In genomic region chr5:149183721-149184103, GRCm38 (mm10) we compare ENCODE assay signal across 8 mouse cellular contexts. TPM values are rescaled to one million over a fixed set of nuclear protein-coding genes. Genes with fewer than 3 reads are reported as not detected.
DNase-seq lines count a peak whose midpoint lies in the region; ATAC-seq and TF ChIP-seq lines count a peak whose summit lies in the region.

No protein-coding gene starts in this region.

- H3K79me3 ChIP-seq in C2C12 (ENCODE audit: low read depth): peaks cover 39% of the 10 kb centered on the region

- peaks cover 21% of the 10 kb centered on the region for H3K36me3 ChIP-seq in C2C12 (ENCODE audit: control insufficient read depth, insufficient read depth)
- no peaks in the 10 kb centered on the region for H3K36me3 ChIP-seq in forebrain, embryonic 11.5 days (ENCODE audit: control insufficient read depth, insufficient read depth, low read length)
- peaks cover 2% of the 10 kb centered on the region for H3K36me3 ChIP-seq in liver, embryonic 14.5 days (replicated peaks; ENCODE audit: control insufficient read depth, insufficient read depth, low read depth)

- H3K79me2 ChIP-seq in C2C12 (ENCODE audit: control insufficient read depth, insufficient read depth): peaks cover 53% of the 10 kb centered on the region

- WGBS in forebrain, embryonic 11.5 days: 0% methylated on average over 13 of the region's 13 CpGs
- WGBS in liver, embryonic 14.5 days (ENCODE audit: insufficient replicate concordance): 1% methylated on average over 13 of the region's 13 CpGs

- peaks cover 6% of the 10 kb centered on the region for H3K4me1 ChIP-seq in forebrain, embryonic 11.5 days (replicated peaks; ENCODE audit: control insufficient read depth, insufficient read depth, low read length)
- peaks cover 14 to 16% of the 10 kb centered on the region in 2 experiments for H3K4me1 ChIP-seq in liver, embryonic 14.5 days (replicated peaks; ENCODE audit: control insufficient read depth in 2 of 2, insufficient read depth in 2 of 2, low read length in 1 of 2)

- peak overlapping the region; percentile 100 for H3K27ac ChIP-seq in gastrocnemius, adult 2 months
- H3K27ac ChIP-seq in forebrain, embryonic 11.5 days (ENCODE audit: low read depth, low read length): peak overlapping the region; percentile 94
- peak overlapping the region; percentile 97 for H3K27ac ChIP-seq in liver, embryonic 14.5 days

- H3K4me2 ChIP-seq in forebrain, embryonic 11.5 days (ENCODE audit: low read depth, low read length, severe bottlenecking): peak overlapping the region; percentile 65
- H3K4me2 ChIP-seq in liver, embryonic 14.5 days (ENCODE audit: low read depth): peak overlapping the region; percentile 79

- DNase-seq in gastrocnemius, adult 2 months: no peak
- DNase-seq in gastrocnemius, postnatal 10 days: no peak
- no peak for DNase-seq in forebrain, embryonic 11.5 days (ENCODE audit: low spot score)
- peak in 2 of 3 experiments; percentile 57 to 63 for DNase-seq in liver, embryonic 14.5 days (ENCODE audit: low read depth in 3 of 3, low spot score in 3 of 3)
- DNase-seq in telencephalon, adult 2 months (ENCODE audit: low read depth, low spot score): peak; percentile 38
- DNase-seq in frontal cortex, postnatal 10 days (ENCODE audit: low spot score in 2 of 2): no peak
- no peak for DNase-seq in cerebellum, adult 9-11 months

- H3K9ac ChIP-seq in forebrain, embryonic 11.5 days (ENCODE audit: low read length): peak overlapping the region; percentile 93
- H3K9ac ChIP-seq in liver, embryonic 14.5 days (replicated peaks): peak overlapping the region; percentile 98

- peak overlapping the region; percentile 90 for H3K4me3 ChIP-seq in gastrocnemius, adult 2 months
- peak overlapping the region; percentile 52 for H3K4me3 ChIP-seq in C2C12 (ENCODE audit: insufficient read depth, poor library complexity, severe bottlenecking)
- peak overlapping the region; percentile 79 for H3K4me3 ChIP-seq in forebrain, embryonic 11.5 days (ENCODE audit: low read depth, low read length)
- peak overlapping the region; percentile 84 to 99 for H3K4me3 ChIP-seq in liver, embryonic 14.5 days (ENCODE audit: insufficient read depth in 1 of 2, low read depth in 2 of 2, low read length in 2 of 2)

- no peak for TF ChIP-seq EP300 in liver, embryonic 14.5 days (IDR thresholded peaks at IDR 0.05; ENCODE audit: low read depth)

- ATAC-seq in forebrain, embryonic 11.5 days (replicated peaks; ENCODE audit: low FRiP score): no peak
- peak; percentile 53 for ATAC-seq in liver, embryonic 14.5 days (ENCODE audit: insufficient read depth)

- H3ac ChIP-seq in C2C12 (ENCODE audit: control insufficient read depth, insufficient read length, low read depth): peak overlapping the region; percentile 79

- H3K9me3 ChIP-seq in forebrain, embryonic 11.5 days (ENCODE audit: control insufficient read depth, low read length): no peaks in the 10 kb centered on the region
- no peaks in the 10 kb centered on the region for H3K9me3 ChIP-seq in liver, embryonic 14.5 days (ENCODE audit: control insufficient read depth, low read length)

- intact Hi-C loops in gastrocnemius, adult 2 months (cut with DNase I): loop anchor here (1.0 to 2.0 kb wide), 3 partner anchors 31 to 133 kb away; no protein-coding TSS in a partner anchor

- no peaks in the 10 kb centered on the region for H3K27me3 ChIP-seq in C2C12 (ENCODE audit: control insufficient read depth, insufficient read depth, insufficient read length)
- no peaks in the 10 kb centered on the region for H3K27me3 ChIP-seq in forebrain, embryonic 11.5 days (ENCODE audit: control insufficient read depth, insufficient read depth, low read length)
- H3K27me3 ChIP-seq in liver, embryonic 14.5 days (ENCODE audit: control insufficient read depth, insufficient read depth, low read length): no peaks in the 10 kb centered on the region

- TF ChIP-seq CTCF in gastrocnemius, adult 2 months (IDR thresholded peaks at IDR 0.05): no peak
- TF ChIP-seq CTCF in C2C12 (IDR thresholded peaks at IDR 0.05; ENCODE audit: control insufficient read depth, insufficient read depth, insufficient read length): no peak
- TF ChIP-seq CTCF in liver, embryonic 14.5 days (IDR thresholded peaks at IDR 0.05; ENCODE audit: low read depth): no peak

TF ChIP-seq in C2C12, 6 proteins besides CTCF, POLR2A, EP300 and RAD21:
- TF ChIP-seq MAX (IDR thresholded peaks at IDR 0.05) (no peak), USF1 (IDR thresholded peaks at IDR 0.05; ENCODE audit: low read depth) (peak; percentile 62)

RNA-seq across cellular contexts. Expression of gene Uspl1, which starts 0.4 kb away (rescaled TPM):
- total RNA-seq in gastrocnemius, adult 2 months (2021): 10 to 100 TPM; 29.8 to 32.6 TPM
- total RNA-seq in gastrocnemius, postnatal 10 days (2021): 10 to 100 TPM; 22.7 to 25.9 TPM
- 17.8 TPM for polyA plus RNA-seq in C2C12 (2012; fragmentation: generic; extraction: Trizol)
- 71.2 and 74.9 TPM in 2 replicates for polyA plus RNA-seq in forebrain, embryonic 11.5 days (2014; fragmentation: Nextera tagmentation; extraction: Ambion mirVana)
- 6.8 and 8.9 TPM in 2 replicates for polyA plus RNA-seq in liver, embryonic 14.5 days (2012; rRNA removed)
- polyA plus RNA-seq in liver, embryonic 14.5 days (2014; fragmentation: Nextera tagmentation; extraction: Ambion mirVana): 18.6 and 22.8 TPM in 2 replicates

RNA-seq across cellular contexts. Expression of gene Hmgb1, which starts 0.6 kb away (rescaled TPM):
- total RNA-seq in gastrocnemius, adult 2 months (2021): 100 to 1,000 TPM in 1 of 2 experiments, 10 to 100 TPM in 1; 99.8 to 112 TPM
- total RNA-seq in gastrocnemius, postnatal 10 days (2021): 100 to 1,000 TPM; 176 to 183 TPM
- 185 TPM for polyA plus RNA-seq in C2C12 (2012; fragmentation: generic; extraction: Trizol)
- polyA plus RNA-seq in forebrain, embryonic 11.5 days (2014; fragmentation: Nextera tagmentation; extraction: Ambion mirVana): 1,921 and 2,020 TPM in 2 replicates
- 63.4 and 176 TPM in 2 replicates for polyA plus RNA-seq in liver, embryonic 14.5 days (2012; rRNA removed)
- polyA plus RNA-seq in liver, embryonic 14.5 days (2014; fragmentation: Nextera tagmentation; extraction: Ambion mirVana): 553 and 555 TPM in 2 replicates

Comparison
In these comparisons a context has a peak if more than half of its experiments do, and no peak if none do; other contexts are left out.
1. DNase-seq: peak in liver, embryonic 14.5 days (2 of 3) and telencephalon, adult 2 months (single experiment); none in gastrocnemius, adult 2 months (single experiment), gastrocnemius, postnatal 10 days (single experiment), forebrain, embryonic 11.5 days (single experiment), frontal cortex, postnatal 10 days (0 of 2) and cerebellum, adult 9-11 months (single experiment).
2. Peak in every context shown above with its lines, with median percentiles within 50 percentile points of each other: H3K27ac ChIP-seq and H3K4me3 ChIP-seq.